Mouse (Mus musculus): ENCODE measurements around the gene Ctnna3. TPM values are rescaled to one million over a fixed set of nuclear protein-coding genes. Genes with fewer than 3 reads are reported as not detected.

The Ctnna3 gene
- polyA plus RNA-seq, 1 experiment from 2014 or later, result 0.40 TPM

DNA sequence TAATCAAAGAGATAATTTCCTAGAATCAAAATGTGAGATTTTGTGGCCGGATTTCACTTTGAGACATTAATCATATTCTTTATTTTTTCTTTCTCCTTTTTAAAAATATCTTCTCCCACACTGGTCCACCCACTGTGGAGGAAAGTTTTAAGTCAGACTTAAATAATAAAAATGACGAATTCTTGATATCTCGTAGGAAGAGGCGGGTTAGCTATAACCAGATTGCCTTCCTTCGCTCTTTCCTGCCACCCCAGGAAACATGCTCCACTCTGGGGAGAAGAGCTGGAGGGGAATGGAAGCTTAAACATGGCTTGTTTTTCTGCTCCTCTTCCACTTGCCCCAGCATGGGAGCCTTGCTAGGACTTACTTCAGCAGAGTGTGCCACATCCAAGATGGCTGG, 169.5 kb downstream of the Ctnna3 start:
- DNase-seq (ENCODE audit: low spot score) (no peak), ATAC-seq (replicated peaks; ENCODE audit: low FRiP score) (no peak)
- Histone ChIP-seq H3K27me3 (replicated peaks; ENCODE audit: control insufficient read depth, insufficient read depth, low read length) (no peaks in the 10 kb centered on the region), H3K9ac (ENCODE audit: low read depth, low read length) (no peak overlapping the region), H3K4me3 (ENCODE audit: low read depth, low read length) (no peak overlapping the region), H3K9me3 (ENCODE audit: control insufficient read depth, low read length) (no peaks in the 10 kb centered on the region), H3K4me2 (no peak overlapping the region), H3K36me3 (ENCODE audit: control insufficient read depth, insufficient read depth, low read length) (no peaks in the 10 kb centered on the region), H3K4me1 (replicated peaks; ENCODE audit: control insufficient read depth, insufficient read depth, low read length) (no peaks in the 10 kb centered on the region), H3K27ac (ENCODE audit: low read depth, low read length) (no peak overlapping the region)
- WGBS, result 86% methylated on average over 5 of the region's 5 CpGs

DNA sequence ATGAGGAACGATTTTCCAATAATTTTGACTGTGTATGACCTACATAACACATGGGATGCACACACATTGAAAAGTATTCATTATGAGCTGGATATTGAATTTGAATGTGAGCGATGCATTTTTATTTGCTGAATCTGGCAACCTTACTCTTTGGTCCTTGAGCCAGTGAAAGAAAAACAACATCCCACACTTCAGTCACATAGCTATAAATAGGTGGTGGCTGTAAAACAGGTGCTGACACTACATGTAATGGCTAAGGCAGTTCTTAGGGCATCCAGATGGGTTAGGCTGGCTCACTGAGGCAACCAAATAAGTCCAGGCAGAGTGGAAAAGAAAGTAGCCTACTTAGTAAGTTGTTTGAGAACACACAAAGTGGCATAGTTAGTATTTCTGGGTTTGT, 171.3 kb downstream of the Ctnna3 start:
- WGBS, result 70% methylated on average over 2 of the region's 2 CpGs
- Histone ChIP-seq H3K4me1 (replicated peaks; ENCODE audit: control insufficient read depth, insufficient read depth, low read length) (no peaks in the 10 kb centered on the region), H3K9me3 (ENCODE audit: control insufficient read depth, low read length) (no peaks in the 10 kb centered on the region), H3K27me3 (replicated peaks; ENCODE audit: control insufficient read depth, insufficient read depth, low read length) (no peaks in the 10 kb centered on the region), H3K4me2 (no peak overlapping the region), H3K9ac (ENCODE audit: low read depth, low read length) (no peak overlapping the region), H3K36me3 (ENCODE audit: control insufficient read depth, insufficient read depth, low read length) (no peaks in the 10 kb centered on the region), H3K4me3 (ENCODE audit: low read depth, low read length) (no peak overlapping the region), H3K27ac (ENCODE audit: low read depth, low read length) (no peak overlapping the region)
- no peak for ATAC-seq (replicated peaks; ENCODE audit: low FRiP score)
- DNase-seq (ENCODE audit: low spot score), result no peak

DNA sequence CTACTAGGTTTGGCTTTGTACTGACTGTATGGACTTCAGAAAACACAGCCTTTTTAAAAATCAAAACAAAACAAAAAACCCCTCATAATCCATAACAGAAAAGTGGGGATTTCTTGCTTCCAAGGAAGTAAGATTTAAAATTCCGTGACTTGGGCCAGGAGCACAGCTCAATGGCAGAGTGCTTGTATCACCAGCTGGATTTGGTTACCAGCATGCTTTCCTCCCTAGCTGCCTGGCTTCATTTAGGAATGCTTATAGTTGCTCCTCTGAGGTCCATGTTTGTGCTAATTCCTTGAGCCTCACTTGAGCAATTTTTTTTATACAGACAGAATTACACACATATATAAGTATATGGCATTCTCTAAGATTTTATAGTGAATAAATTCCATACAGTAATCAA, 198.6 kb downstream of the Ctnna3 start:
- Histone ChIP-seq H3K36me3 (ENCODE audit: control insufficient read depth, insufficient read depth, low read length) (no peaks in the 10 kb centered on the region), H3K4me3 (ENCODE audit: low read depth, low read length) (no peak overlapping the region), H3K9me3 (ENCODE audit: control insufficient read depth, low read length) (no peaks in the 10 kb centered on the region), H3K4me2 (no peak overlapping the region), H3K9ac (ENCODE audit: low read depth, low read length) (no peak overlapping the region), H3K27ac (ENCODE audit: low read depth, low read length) (no peak overlapping the region), H3K4me1 (replicated peaks; ENCODE audit: control insufficient read depth, insufficient read depth, low read length) (no peaks in the 10 kb centered on the region), H3K27me3 (replicated peaks; ENCODE audit: control insufficient read depth, insufficient read depth, low read length) (no peaks in the 10 kb centered on the region)
- ATAC-seq (replicated peaks; ENCODE audit: low FRiP score), result no peak
- no peak for DNase-seq (ENCODE audit: low spot score)
- WGBS, result 75% methylated on average over 1 of the region's 1 CpGs

DNA sequence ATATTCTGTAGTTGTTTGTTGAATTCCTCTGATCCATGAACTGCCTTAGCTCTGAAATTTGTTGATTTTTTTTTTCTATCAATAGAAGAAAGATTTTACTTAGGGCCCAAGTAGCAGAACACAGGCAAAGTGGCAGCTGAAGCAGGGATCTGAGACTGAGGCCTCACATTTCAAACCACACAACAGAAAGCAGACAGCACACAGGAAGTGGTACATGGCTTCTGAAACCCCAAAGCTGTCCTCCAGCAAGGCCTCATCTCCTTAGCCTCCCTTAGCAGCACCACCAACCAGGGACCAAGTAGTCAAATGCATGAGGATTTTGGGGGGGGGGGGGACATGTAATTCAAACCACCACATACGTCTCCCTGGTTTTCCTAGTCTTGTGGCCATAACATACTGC, 204.0 kb downstream of the Ctnna3 start:
- no peak overlapping the region for H3K4me3 ChIP-seq (ENCODE audit: low read depth, low read length)
- H3K27ac ChIP-seq (ENCODE audit: low read depth, low read length), result no peak overlapping the region
- WGBS, result 84% methylated on average over 1 of the region's 1 CpGs
- H3K9me3 ChIP-seq (ENCODE audit: control insufficient read depth, low read length), result no peaks in the 10 kb centered on the region
- no peaks in the 10 kb centered on the region for H3K27me3 ChIP-seq (replicated peaks; ENCODE audit: control insufficient read depth, insufficient read depth, low read length)
- no peak overlapping the region for H3K4me2 ChIP-seq
- no peak for ATAC-seq (replicated peaks; ENCODE audit: low FRiP score)
- H3K36me3 ChIP-seq (ENCODE audit: control insufficient read depth, insufficient read depth, low read length), result no peaks in the 10 kb centered on the region
- no peak for DNase-seq (ENCODE audit: low spot score)
- no peaks in the 10 kb centered on the region for H3K4me1 ChIP-seq (replicated peaks; ENCODE audit: control insufficient read depth, insufficient read depth, low read length)
- H3K9ac ChIP-seq (ENCODE audit: low read depth, low read length), result no peak overlapping the region

DNA sequence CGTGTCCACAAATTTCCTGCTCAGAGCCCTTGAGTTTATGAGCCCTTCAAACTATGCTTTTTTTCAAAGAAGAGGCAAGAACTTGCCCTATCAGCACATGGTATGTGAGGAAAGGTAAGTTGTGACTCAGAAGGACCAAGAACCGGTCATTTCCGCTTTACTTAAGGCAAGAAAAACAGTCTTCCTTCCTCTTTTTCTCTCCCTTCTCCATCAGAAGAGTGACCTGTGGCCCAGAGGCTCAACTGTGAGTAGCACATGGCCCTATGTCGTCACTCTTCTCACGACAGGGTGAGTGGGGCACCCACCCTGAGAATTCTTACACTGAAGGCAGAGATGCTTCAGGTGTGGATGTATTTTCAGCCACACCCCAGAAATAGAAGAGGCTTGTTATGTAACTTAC, 208.1 kb downstream of the Ctnna3 start:
- Histone ChIP-seq H3K9ac (ENCODE audit: low read depth, low read length) (no peak overlapping the region), H3K9me3 (ENCODE audit: control insufficient read depth, low read length) (no peaks in the 10 kb centered on the region), H3K4me2 (no peak overlapping the region), H3K36me3 (ENCODE audit: control insufficient read depth, insufficient read depth, low read length) (no peaks in the 10 kb centered on the region), H3K27me3 (replicated peaks; ENCODE audit: control insufficient read depth, insufficient read depth, low read length) (no peaks in the 10 kb centered on the region), H3K27ac (ENCODE audit: low read depth, low read length) (no peak overlapping the region), H3K4me3 (ENCODE audit: low read depth, low read length) (no peak overlapping the region), H3K4me1 (replicated peaks; ENCODE audit: control insufficient read depth, insufficient read depth, low read length) (no peaks in the 10 kb centered on the region)
- ATAC-seq (replicated peaks; ENCODE audit: low FRiP score) (no peak), DNase-seq (ENCODE audit: low spot score) (no peak)
- 55% methylated on average over 5 of the region's 5 CpGs for WGBS

DNA sequence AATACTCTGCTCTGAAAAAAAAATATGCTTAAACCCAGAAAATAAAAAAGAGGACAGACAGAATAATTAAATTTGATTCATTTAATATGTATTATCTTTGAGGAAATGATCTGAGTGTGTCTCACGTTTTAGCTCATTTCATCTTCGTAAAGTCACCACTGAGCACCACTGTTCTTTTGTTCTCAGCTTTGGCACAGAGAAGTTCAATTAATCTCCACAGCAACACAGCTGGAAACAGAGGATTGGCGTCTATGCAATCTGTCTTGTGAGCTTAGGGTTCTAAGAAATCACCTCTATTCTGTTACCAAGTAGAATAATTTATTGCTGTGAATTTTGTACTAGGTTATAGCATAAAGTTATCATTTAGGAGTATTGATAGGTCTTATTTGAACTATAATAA, 217.4 kb downstream of the Ctnna3 start:
- H3K36me3 ChIP-seq (ENCODE audit: control insufficient read depth, insufficient read depth, low read length), result no peaks in the 10 kb centered on the region
- H3K4me3 ChIP-seq (ENCODE audit: low read depth, low read length), result no peak overlapping the region
- no peak overlapping the region for H3K27ac ChIP-seq (ENCODE audit: low read depth, low read length)
- no peak for ATAC-seq (replicated peaks; ENCODE audit: low FRiP score)
- no peaks in the 10 kb centered on the region for H3K4me1 ChIP-seq (replicated peaks; ENCODE audit: control insufficient read depth, insufficient read depth, low read length)
- no peak for DNase-seq (ENCODE audit: low spot score)
- no peak overlapping the region for H3K9ac ChIP-seq (ENCODE audit: low read depth, low read length)
- H3K27me3 ChIP-seq (replicated peaks; ENCODE audit: control insufficient read depth, insufficient read depth, low read length), result no peaks in the 10 kb centered on the region
- H3K9me3 ChIP-seq (ENCODE audit: control insufficient read depth, low read length), result no peaks in the 10 kb centered on the region
- 68% methylated on average over 3 of the region's 3 CpGs for WGBS
- H3K4me2 ChIP-seq, result no peak overlapping the region

DNA sequence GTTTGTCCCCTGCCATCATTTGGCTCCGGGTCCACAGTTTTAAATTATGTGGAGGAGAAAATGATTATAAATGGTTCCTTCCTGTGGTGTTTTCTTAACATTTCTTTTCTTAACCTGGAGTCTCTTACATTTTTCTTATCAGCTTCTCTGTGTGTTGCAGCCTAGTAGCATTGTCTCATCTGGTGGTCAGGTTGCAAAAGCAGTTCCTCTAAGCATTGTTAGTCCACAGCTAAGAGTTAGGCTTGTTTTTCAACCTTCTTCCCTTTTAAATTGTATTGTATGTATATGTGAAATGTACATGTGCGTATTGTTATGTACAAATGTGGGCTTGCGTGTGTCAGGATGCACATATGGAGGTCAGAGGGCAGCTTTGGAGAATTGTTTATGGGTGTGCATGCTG, 220.4 kb downstream of the Ctnna3 start:
- no peak overlapping the region for H3K4me3 ChIP-seq (ENCODE audit: low read depth, low read length)
- no peaks in the 10 kb centered on the region for H3K4me1 ChIP-seq (replicated peaks; ENCODE audit: control insufficient read depth, insufficient read depth, low read length)
- H3K36me3 ChIP-seq (ENCODE audit: control insufficient read depth, insufficient read depth, low read length), result no peaks in the 10 kb centered on the region
- no peak overlapping the region for H3K4me2 ChIP-seq
- H3K27me3 ChIP-seq (replicated peaks; ENCODE audit: control insufficient read depth, insufficient read depth, low read length), result no peaks in the 10 kb centered on the region
- WGBS, result 77% methylated on average over 3 of the region's 3 CpGs
- H3K27ac ChIP-seq (ENCODE audit: low read depth, low read length), result no peak overlapping the region
- ATAC-seq (replicated peaks; ENCODE audit: low FRiP score) (no peak), DNase-seq (ENCODE audit: low spot score) (no peak)
- H3K9me3 ChIP-seq (ENCODE audit: control insufficient read depth, low read length), result no peaks in the 10 kb centered on the region
- H3K9ac ChIP-seq (ENCODE audit: low read depth, low read length), result no peak overlapping the region

DNA sequence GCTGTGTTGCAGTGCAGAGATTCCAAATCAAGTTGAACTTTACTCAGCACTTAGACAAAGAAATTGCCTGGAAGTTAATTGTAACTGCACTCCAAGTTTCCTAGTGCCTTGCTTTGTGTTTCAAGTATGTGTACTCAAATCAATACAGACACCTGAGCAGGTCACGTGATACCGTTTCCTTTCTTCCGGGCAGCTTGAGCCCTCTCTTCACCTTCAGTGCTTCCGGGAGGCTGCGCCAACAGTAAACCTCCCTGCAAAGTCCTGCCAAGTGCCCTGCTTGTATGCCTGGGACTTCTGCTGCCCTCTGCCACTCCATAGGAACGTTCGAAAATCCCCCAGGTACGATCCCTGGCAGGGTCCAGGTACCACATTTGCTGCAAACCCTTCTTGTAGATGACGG, 223.0 kb downstream of the Ctnna3 start:
- H3K4me1 ChIP-seq (replicated peaks; ENCODE audit: control insufficient read depth, insufficient read depth, low read length), result no peaks in the 10 kb centered on the region
- no peaks in the 10 kb centered on the region for H3K9me3 ChIP-seq (ENCODE audit: control insufficient read depth, low read length)
- H3K27ac ChIP-seq (ENCODE audit: low read depth, low read length), result no peak overlapping the region
- H3K9ac ChIP-seq (ENCODE audit: low read depth, low read length), result no peak overlapping the region
- DNase-seq (ENCODE audit: low spot score) (no peak), ATAC-seq (replicated peaks; ENCODE audit: low FRiP score) (no peak)
- H3K36me3 ChIP-seq (ENCODE audit: control insufficient read depth, insufficient read depth, low read length), result no peaks in the 10 kb centered on the region
- H3K4me2 ChIP-seq, result no peak overlapping the region
- 80% methylated on average over 9 of the region's 9 CpGs for WGBS
- no peaks in the 10 kb centered on the region for H3K27me3 ChIP-seq (replicated peaks; ENCODE audit: control insufficient read depth, insufficient read depth, low read length)
- no peak overlapping the region for H3K4me3 ChIP-seq (ENCODE audit: low read depth, low read length)

DNA sequence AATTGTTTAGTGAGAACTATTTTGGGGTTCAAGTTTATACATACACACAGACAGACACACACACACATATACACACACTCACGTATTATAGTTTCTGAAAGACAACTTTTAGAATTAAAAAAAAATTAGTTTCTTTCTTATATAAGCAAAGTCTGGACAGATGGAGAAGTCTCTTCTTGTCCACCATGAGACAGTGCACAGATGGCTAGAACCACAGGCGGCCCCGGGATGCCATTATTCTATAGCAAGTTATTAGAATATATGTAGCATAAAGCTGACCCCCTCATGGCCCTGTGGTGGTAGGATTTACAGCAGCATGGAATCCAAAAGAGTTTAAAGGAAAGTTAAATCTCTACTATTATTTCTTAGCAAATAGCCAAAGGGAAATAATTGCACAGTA, 223.7 kb downstream of the Ctnna3 start:
- H3K36me3 ChIP-seq (ENCODE audit: control insufficient read depth, insufficient read depth, low read length), result no peaks in the 10 kb centered on the region
- no peak overlapping the region for H3K4me3 ChIP-seq (ENCODE audit: low read depth, low read length)
- H3K27me3 ChIP-seq (replicated peaks; ENCODE audit: control insufficient read depth, insufficient read depth, low read length), result no peaks in the 10 kb centered on the region
- no peaks in the 10 kb centered on the region for H3K4me1 ChIP-seq (replicated peaks; ENCODE audit: control insufficient read depth, insufficient read depth, low read length)
- no peak overlapping the region for H3K9ac ChIP-seq (ENCODE audit: low read depth, low read length)
- H3K4me2 ChIP-seq, result no peak overlapping the region
- DNase-seq (ENCODE audit: low spot score) (no peak), ATAC-seq (replicated peaks; ENCODE audit: low FRiP score) (no peak)
- no peaks in the 10 kb centered on the region for H3K9me3 ChIP-seq (ENCODE audit: control insufficient read depth, low read length)
- WGBS, result 95% methylated on average over 3 of the region's 3 CpGs
- no peak overlapping the region for H3K27ac ChIP-seq (ENCODE audit: low read depth, low read length)
